Mouse (Mus musculus): Measurements from ENCODE around the gene Ski.

The Ski gene

DNA sequence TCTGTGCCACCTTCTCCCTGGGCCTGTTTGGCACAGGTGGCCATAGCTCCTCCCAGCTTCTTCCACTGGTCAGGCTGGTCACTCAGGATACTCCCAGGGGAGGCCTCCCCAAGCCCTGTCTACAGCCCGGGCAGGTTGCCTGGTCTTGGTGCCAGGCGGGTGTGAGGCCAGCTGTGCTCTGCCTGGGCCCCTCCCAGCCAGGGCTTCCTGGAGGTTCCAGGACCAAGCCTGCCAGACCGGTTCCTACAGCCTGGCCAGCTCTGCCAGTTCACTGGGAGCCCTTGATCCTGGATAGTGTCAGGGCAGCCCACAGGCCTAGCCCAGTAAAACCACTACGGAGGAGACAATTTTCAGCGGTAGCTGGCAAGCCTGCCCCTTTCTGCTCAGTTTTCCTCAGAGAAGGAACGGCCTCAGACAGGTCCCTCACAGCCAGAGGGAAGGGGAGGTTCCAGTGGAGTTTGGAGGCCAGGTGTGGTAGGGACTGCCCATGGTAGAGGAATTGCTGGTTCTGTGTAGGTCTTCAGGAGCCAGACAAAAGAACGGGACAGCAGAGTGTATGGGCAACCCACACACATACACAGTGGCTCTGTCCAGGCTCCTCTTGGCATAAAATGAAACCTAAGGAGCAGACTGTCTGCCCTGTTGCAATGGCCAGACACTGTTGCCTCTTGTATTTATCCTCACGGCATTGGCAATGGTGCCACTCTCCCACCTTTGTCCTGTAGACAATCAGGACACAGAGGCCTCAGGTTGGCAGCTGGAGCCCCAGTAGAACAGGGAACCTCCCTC is 73.3 kb downstream of the Ski start:
- peak; percentile 88 to 95 for DNase-seq

DNA sequence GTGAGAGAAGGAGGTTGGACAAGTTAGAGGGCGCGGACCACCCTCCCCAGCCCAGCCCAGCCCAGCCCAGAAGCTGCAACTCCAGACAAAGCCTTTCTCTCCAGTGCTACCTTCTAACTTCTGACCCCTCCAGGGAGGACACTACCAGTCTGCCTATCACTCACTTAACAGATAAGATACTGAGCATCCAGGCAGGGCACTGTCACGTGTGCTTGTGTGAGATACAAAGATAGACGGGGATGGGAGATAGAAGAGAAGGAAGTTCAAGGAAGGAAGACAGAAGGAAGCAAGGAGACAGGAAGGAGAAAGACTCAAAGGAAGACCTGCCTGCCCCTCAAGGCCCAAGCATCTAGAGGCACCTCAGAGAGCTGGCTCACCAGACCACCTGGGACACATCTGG is 73.9 kb downstream of the Ski start:
- DNase-seq: no peak

DNA sequence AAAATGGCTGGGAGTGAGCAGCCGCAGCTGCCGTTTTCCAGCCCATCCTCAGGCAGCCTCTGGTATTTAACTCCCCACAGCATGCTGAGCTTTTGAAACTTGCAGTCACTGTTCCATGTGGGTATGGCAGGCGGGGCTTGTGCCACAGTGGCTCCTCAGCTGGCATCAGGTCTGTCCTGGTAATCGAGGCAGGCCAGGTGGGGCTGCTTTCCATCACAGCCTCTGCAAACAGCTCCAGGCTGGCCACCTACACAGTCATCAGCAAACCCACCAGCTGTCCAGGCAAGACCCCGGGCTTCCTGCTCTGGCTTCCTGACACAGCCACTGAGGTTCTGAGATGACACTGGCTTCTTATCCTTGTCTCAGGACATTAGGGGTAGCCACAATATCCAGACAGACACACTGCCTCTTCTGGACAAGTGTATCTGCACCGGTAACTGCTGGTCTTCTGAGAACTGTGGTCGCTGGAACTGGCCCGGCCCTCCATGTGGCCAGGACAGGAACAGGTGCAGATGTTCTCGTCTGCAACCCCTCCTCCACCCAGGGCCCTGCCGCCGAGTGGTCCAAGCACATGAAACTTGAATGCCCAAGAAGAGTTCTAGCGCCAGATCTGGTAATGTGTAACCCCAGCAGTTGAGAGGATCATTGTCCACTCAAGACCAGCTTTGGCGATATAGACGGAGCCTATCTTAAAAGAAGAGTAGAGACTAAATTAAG is 76.1 kb downstream of the Ski start:
- no peak for DNase-seq

DNA sequence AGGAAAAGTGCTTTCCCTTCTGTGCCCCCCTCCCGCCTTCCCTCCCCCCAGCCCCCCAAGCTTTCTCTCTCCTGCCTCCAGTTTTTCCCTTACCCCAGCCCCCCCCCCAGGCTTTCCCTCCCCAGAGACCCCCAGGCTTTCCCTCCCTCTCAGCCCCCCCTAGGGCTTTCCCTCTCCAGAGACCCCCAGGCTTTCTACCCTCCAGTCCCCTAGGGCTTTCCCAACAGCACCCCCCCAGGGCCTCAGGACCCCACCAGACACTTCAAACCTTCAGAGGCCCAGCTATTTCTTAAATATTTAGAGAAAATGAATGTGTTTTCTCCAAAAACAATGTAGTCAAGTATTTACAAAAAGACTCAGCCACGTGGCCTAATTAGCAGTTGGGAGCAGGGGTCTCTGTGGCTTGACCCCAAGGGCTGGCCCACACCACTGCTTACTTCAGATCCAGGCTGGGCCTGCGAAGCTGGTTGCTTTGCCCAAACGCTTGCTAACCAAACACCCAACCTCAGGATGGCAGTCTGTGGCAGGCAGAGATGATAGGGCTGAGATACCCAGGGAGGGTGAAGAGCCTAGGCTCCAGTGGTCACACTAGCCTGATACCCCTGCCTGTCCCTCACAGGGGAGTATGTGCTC is 77.7 kb downstream of the Ski start:
- DNase-seq: no peak

DNA sequence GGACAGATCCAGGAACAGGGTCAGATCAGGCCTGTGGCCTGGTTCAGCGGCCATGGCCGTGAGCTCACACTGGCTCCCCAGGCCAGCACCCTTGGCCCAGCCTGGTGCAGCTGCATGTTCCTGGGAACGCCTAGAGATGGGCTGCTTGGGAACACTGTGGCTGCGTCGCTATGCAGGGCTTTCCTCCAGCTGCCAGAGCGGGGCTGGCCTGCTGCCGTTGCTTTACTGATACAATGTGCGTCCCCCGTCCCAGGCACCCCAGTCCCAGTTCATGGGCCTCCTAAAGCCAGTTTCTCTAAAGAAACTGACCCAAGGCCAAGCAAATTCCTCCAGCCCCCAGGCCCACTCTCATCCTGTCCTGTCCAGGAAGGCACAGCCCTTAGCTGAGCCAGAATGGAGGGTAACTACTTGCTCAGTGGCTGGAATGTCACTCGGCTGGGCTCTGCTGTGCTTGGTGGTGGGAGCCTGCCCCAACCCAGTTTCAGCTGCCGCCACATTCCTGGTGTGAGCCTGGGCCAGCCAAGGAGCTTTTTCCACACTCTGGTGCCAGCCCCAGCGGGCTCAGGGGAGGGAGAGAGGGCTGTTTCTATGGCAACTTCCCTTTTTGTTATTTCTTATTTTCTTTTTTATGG is 78.4 kb downstream of the Ski start:
- peak; percentile 63 to 69 for DNase-seq

DNA sequence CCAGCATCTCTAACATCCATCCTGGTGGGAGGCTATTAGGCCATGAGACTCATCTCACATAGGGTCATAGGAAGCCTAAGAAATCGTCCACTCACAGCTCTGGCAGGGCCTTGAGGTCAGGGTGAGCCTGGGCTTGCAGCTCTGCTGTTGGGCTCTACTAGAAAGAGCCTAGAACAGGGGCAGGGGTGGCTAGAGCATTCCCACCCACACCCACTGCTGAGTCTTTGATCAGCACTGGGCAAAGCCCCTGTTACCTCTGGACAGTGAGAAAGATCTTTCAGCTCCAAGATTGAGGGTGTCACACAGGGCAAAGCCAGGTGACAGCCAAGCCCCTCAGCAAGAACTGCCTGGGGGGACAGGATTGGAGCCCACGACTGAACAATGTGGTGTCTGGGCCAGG is 79.0 kb downstream of the Ski start:
- no peak for DNase-seq

DNA sequence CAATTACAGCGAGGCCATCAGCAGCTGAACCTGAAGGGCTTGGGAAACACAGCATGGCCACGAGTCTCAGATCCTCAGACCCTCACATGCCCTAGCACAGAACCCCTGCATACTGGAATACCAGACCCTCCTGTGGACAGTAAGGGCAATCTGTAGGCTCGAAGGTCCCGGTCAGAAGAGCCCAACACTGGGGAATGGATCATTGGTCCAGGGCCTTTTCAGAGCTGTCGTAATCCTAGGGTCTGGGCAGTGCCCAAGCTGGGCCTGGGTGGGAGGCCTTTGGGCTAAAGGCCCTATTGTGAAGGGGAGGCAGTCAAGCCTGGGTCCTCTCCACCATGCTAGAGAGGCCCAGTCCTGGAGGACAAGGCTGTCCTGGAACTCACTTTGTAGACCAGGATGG is 79.6 kb downstream of the Ski start:
- no peak for DNase-seq

DNA sequence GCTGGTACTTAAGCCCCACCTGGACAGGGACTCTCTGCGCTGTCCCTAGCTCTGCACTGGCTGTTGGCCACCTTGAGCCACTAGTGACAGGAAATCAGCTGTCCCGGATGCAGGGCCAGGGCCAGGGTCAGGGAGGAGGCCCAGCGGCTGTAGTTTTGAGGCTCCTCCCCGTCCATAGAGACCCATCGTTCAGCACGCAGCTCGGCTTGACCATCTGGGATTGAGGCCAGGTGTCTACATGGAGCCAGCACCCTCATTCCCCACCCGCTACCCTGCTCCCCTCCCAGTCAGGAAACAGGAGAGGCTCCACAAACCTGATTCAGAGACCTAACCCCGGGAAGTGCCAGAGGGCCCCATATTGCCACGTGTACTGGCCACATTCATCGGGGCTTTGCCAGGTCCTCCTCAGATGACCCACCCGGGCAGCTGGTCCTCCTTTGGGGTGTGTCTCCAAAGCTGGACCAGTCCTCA is 81.6 kb downstream of the Ski start:
- peak; percentile 50 to 62 for DNase-seq

DNA sequence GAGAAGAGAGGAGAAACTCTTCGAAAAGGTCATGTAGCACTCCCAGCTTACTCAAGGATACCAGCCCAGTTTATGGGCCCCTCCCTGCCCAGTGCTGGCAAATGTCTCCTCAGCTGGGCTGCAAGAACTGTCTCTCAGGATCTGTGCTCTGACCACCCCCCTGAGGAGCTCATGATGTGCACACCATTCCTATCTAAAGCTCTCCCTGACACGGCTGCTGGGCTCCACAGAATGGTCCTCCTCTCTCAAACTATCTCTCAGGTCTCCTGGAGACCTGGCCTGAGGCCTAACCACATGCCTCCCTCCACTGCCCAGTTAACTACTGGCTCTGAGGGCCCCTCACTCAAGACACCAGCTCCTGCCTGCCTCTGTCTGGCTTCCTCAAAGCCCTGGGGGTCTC is 82.2 kb downstream of the Ski start:
- DNase-seq: no peak

DNA sequence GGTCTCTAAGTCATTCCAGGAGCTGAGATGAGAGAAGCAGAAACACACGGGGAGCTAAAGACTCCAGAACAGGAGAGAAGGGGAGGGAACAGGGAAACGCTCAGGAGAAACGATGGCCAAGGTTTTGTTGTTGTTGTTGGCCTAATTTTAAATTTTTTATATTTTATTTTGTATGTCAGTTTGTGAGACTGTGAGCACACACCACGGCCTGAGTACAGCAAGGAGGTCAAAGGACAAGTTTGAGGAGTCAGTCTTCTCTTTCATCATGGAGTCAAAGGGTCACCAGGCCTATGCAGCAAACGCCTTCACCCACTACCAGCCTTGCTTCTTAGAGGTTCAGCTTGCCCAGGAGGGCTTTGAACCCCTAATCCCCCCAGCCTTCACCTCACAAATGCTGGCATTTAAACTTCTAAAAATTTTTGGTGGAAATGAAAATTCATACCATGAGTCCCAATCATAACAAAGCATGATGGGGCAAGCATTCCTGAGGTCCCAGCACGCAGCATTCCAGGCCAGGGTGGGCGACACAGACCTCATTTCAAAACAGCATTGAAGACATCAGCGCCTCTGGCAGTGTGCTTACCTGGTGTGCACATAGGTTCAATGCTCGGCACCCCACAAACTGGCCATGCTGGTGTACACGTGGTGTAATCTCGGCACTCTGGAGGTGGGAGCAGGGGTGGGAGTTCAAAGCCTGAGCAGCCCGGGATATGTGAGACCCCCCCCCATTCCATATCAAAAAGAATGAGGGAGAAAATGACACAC is 82.9 kb downstream of the Ski start:
- DNase-seq: no peak

DNA sequence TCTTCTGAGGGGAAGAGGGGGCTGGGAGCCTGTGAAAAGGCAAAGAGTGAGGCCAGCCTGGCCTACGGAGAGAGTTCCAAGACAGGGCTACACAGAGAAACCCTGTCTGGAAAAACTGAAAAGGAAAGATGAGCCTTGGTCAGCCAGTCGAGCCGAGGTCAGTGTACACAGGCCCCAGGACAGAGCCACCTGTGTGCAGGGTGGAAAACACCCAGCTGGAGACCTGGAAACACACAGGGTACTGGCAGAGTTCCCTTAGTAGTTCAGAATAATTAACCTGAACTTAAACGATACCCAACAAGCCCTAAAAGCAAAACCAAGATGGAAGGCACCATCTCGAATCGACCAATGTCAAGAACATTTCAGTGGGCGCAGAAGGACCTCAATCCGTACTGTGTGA is 83.9 kb downstream of the Ski start:
- DNase-seq: peak; percentile 60 to 70

DNA sequence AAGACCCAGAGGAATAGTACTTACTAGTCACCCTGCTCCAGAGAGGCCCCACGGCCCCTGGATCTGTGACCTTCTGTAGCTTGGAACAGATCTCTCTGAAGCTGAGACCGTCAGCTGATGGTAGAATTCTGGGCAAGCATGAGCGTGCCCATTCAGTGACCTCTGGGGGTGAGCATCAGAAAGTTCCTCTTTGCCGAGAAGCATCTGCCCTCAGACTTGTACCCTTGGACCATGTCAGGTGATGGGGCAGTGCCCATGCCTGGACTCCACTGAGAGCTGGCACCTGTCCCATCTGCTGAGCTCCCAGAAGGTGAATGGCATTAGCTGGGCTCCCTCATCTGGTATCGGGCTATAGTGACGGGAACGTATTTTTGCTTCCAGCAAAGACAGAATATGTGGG is 84.5 kb downstream of the Ski start:
- DNase-seq: peak; percentile 93

DNA sequence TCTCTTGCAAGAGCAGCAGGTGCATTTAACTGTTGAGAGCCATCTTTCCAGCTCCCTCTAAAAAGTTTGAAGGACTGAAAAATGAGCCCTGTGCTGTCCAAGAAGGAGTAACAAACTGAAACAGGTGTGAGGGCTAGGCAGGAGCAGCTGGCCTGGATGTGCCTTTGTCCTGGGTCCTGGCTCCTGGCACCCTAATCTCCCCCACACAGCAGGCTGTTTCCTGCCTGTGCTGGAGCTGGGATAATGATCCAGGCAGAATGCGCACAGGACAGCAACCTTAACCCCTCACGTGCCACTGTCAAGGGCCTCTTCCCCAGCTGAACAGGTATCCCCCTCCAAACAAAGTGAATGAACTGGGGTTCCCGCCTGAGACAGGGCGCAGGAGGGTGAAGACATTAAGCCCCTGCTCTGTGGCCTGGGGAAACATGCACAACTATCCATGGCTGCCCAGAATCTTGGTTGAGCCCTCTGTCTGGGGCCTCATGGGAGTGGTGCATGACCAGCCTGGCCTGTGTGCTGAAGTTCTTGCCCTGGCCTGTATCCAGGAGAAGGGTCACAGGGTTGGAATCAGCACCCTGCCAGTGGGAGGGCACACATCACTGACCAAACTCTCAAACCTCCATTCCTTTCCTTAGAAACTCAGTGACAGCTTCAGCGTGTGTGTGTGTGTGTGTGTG is 86.3 kb downstream of the Ski start:
- peak; percentile 85 to 88 for DNase-seq

DNA sequence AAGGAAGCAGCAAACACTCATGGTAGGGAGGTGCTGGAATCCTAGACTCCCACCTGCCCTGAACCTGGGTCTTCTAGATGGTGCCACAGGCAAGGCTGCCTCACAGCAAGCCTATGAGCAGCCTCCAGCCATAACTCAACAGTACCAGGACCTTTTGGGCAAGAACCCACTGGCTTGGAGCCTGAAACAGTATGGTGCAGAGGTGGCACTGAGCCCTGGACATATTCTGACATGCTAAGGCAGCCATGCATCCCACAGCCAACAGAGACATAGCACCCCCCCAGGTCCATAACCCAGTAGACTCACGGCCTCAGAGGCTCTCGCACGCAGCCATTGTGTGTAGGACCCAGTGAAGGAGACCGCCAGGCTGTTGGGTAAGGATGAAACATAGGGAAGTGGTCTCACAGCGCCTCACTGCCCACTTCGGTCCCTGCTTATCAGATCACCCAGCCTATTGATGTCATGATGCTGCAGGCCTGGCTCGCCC is 87.7 kb downstream of the Ski start:
- DNase-seq: no peak

DNA sequence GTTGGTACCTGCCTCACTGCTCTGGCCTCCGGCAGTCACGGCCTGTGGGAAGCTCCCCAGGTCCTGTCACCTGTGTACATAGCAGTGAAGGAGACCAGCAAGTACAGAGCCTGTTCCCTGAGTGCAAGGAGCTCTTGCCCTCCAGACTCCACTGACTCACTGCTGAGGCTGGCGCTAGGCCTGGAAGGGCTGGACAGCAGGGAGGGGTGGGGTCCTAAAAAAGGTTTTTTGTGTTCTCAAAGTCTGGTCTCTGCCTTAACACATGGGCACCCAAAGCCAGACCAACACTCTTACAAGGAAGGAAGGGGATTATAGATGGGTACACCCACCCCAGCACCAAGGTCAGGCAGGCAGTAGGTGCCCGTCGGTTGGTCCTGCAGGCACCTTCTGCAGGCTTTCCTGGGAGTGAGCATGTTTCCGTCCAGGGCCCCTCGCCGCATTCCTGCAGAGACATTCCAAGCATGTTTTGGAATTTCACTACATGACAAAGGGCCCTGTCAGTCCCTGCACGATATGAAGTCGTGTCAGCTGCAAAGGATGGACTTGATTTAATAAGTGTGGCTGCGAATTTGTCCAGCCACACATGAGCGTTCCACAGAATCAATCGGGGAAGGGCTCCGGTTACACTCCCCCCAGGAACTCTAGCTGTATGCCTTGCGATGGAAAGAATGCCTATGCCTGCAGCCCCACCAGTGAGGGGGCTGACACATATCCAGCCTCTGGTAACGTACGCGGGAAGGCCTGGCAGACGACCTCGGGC is 88.6 kb downstream of the Ski start:
- DNase-seq: no peak

DNA sequence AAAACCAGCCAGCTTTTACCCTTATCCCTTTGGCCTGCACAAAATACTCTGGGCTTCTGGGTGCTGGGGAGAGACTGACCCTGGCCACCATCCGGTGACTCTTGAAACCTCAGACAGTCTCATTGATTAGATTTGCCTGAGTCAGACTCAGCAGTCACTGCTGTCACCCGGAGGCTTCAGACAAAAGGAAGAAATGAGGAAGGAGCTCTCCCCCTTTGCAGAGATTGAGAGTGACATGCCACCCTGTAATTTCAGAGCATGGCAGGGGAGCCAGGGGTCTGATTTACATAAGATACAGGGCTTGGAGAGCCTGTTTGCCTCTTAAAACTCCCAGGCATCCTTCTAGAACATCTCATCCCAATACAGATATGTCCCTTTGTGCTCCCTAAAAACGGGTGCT is 89.2 kb downstream of the Ski start:
- DNase-seq: no peak

DNA sequence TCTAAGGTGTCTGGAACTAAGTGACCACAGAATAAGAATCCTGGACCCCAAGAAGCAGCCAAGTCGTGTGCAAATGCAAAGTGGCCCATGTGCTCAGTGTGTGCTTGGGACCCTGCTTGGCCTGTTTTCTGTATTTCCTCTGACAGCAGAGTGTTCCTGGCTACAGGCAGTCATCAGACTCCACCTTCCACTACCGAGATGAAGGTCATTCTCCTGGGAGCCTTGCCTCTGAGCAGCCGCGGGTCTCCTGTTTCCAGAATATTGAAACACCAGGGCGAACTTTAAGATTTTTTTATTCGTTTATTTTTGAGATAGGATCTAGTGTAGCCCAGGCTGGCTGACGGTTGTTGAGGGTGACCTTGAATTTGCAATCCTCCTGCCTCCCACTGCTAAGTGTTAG is 91.8 kb downstream of the Ski start:
- DNase-seq: no peak

DNA sequence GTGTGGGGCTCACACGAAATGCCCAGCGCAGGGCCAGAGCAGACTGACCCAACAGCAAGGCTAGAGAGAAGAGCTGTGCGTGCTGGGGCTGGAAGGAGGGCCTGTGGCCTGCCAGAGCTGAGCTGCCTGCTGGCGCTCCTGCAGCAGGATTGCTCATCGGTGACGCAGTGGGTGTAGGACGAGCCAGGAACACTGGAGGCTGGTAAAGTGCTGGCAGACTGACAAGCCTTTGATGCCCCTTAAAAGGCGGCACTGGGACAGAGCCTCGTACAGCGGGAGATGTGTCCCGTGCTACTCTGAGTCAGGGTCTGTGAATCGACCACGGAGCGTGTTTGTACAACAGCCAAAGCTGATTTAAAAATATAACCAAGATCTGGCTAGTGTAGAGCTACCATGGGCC is 92.4 kb downstream of the Ski start:
- DNase-seq: no peak

DNA sequence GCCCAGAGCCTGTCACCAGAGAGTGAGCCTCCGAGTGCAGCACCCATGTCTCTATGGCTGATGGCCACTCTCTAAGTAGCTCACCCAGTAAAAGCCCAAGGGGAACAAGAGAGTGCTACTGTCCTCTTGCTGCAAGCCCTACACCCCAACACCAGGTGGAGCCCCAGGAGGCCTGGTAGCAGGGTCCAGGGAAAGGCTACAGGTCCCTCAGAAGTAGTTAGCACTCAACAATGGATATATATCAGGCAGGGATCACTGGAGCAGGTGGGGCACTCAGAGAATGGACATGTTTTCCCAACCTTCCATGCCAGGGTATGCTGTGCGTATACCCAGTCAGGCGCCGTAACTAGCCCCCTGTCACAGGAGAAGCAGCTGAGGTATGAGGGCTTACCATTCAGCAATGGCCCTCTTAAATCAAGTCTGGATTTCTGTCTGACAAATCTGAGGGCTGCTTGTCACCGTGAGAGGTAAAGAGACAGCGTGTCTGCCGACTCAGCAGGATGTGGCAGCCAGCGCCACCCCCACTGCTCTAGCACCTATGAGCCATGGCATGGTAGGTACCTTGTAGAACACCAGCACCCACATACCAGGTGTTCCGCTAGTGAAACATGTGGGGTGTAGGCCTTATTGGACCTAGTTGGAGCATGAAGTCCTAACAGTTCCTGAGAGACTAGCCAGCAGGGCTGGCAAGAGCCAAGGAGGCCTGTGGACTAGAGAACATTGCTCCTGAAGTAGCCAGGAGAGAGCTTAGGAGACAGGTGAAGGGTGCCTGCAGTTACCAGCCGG is 93.1 kb downstream of the Ski start:
- peak in 1 of 2 experiments; percentile 69 for DNase-seq

DNA sequence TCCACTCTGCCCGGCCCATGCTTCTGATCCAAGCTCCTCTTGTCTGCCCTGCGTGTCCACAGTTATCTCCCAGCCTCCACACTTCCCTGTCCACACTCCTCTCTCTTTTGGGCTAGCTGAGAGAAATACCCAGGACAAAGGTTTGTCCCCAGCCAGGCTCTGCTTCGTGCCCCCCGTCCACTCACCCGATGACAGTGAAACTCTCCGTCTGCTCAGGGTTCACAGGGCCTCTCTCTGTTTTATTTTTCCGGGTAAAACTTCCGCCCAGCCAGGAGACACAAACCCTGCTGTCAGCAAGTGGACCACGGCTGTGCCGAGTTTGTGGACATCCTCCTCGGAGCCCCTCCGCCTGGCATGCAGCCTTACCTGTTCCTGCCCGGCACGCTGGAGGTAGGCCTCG is 94.0 kb downstream of the Ski start:
- DNase-seq: no peak

All from kidney, adult 8-10 months (tissue).